Mouse (Mus musculus) gastrocnemius, adult 2 months (tissue): ENCODE results near the gene Pitpnm2. TPM values are rescaled to one million over a fixed set of nuclear protein-coding genes. Genes with fewer than 3 reads are reported as not detected.

Experiments used
- DNase-seq: peaks from one replicate; pipeline ENCODE4 v3.0.0; 2022
- H3K27ac ChIP-seq: fragments of 200-600 bp; 2 replicates; pipeline ENCODE4 v1.8.1; 2022; ENCODE audit warnings: mild to moderate bottlenecking
- H3K4me3 ChIP-seq: fragments of 200-600 bp; 2 replicates; pipeline ENCODE4 v1.8.1; 2022; ENCODE audit warnings: mild to moderate bottlenecking, moderate library complexity
- CTCF ChIP-seq: fragments of 200-600 bp; IDR thresholded peaks from 2 replicates; pipeline ENCODE4 v1.8.1; 2022; ENCODE audit warnings: antibody characterized with exemption, mild to moderate bottlenecking, moderate library complexity
- intact Hi-C: fragments of 180-260 bp; cut with DNase I; formaldehyde crosslinking; loops from one replicate; pipeline ENCODE4 v1.15.1; 2025
- total RNA-seq, 2 experiments: library from RNA; stranded (reverse); gene quantifications; 2 replicates each; pipeline ENCODE4 v1.2.3; 2021

Pitpnm2 gene
- total RNA-seq, 2 experiments from 2014 or later, result 18.1 to 28.4 TPM

DNA sequence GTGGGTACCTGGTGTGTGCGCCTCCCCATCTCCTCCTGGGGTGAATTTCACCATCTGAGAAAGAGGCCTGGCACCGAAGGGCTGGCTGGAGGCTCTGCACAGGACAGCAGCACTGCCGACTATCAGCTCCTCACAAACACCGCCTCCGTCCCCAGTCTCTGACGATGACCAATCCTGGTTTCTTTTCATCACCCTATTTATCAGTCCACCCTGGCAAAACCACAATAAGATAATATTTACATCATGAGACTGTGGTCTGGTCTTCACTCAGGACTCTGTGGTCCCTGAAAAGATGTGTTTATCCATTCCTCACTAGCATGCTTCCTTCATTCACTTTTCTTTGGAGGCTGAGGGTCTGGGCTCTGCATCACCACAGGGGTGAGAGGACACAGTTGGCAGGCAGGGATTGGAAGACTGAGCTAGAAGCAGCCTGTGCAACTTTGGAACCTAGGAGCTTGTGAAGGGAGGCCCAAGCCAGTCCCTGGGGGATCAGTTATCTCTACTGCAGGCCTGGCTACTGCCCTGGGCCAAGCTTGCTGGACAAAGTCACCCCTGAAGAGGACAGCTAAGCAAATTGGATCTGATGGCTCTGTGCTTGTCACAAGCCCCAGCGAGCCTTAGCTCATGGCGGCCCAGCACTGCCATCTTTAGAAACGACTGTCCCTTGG lies 45.3 kb downstream of the Pitpnm2 start:
- DNase-seq, result peak; percentile 69
- no peak for TF ChIP-seq CTCF
- H3K27ac ChIP-seq, result peak overlapping the region; percentile 92
- intact Hi-C loops, result no loop called here
- H3K4me3 ChIP-seq, result no peak overlapping the region

DNA sequence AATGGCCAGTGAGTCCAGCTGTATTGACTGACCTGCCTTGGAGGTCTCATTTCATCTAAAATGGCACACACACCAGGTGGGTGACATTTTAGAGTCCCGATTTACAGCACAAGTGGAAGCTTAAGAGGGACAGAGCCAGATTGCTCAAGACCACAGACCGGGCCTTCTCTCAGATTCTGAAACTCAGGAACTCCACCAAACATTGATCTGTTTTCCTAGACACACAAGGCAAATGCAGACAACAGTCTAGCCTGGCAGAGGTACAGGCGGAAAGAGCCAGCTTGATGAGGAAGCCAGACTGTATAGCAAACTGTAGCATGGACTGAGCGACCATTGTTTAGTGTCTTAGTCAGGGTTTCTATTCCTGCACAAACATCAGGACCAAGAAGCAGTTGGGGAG lies 46.3 kb downstream of the Pitpnm2 start:
- peak overlapping the region; percentile 92 for H3K27ac ChIP-seq
- no peak for TF ChIP-seq CTCF

DNA sequence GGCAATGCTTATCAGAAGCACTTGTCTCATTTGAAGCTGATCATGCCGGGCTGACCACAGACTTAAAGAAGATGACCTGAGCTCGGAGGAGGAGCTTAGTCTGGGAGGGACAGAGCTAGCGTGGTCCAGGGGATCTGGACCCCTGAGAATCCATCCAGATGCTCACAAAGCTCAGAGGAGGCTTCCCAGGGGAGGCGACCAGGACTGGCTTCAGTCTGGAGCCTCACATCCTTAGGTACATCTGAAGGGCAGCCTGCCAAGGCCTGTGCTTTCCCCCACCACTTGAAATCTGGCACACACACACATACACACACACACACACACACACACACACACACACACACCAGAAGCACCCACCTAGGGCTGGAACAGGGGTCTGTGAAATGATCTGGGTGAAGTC lies 47.5 kb downstream of the Pitpnm2 start:
- TF ChIP-seq CTCF, result no peak
- intact Hi-C loops, result no loop called here
- peak overlapping the region; percentile 33 for H3K27ac ChIP-seq
- no peak for DNase-seq
- H3K4me3 ChIP-seq, result no peak overlapping the region

More for the DNA sequence above, 46.3 kb downstream of the Pitpnm2 start:
- DNase-seq, result no peak
- no peak overlapping the region for H3K4me3 ChIP-seq
- intact Hi-C loops, result no loop called here

DNA sequence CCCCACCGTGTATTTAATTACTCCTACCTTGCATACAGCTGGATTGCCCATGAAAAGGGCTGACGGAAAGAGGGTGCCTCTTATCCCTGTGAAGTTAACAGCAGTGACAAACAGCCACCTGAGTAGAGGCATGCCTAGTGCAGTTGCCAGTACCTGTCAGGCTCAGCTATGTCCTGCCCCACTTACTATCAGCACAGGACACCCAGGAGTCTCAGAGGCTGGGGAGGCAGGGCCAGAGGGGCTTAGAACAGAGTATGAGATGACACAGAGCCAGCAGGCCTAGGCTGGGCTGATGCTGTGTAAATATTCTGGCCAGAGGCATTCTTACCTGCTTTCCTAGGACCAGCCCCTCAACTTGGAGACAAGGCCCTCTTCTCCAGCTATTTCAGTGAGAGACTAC lies 48.0 kb downstream of the Pitpnm2 start:
- intact Hi-C loops, result no loop called here
- DNase-seq, result no peak
- peak overlapping the region; percentile 33 for H3K27ac ChIP-seq
- no peak overlapping the region for H3K4me3 ChIP-seq
- no peak for TF ChIP-seq CTCF

DNA sequence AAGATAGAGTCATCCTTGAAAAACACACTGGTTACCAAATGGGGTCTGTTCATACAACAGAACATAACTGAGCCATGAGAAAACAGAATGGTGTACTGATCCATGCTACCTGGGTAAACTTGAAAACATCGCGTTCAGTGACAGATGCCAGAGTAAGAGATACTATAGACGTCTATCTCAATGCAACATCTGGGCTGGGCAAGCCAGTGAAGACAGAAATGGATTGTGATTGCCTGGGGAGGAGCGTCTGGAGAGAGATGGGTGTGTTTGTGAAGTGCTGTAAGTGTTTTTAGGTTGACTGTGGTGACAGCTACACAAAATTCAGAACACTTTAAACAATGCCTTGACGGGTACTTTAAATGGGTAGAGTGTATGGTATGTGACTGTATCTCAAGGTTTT lies 48.7 kb downstream of the Pitpnm2 start:
- intact Hi-C loops, result no loop called here
- no peak for TF ChIP-seq CTCF
- no peak for DNase-seq
- H3K4me3 ChIP-seq, result no peak overlapping the region
- no peak overlapping the region for H3K27ac ChIP-seq

DNA sequence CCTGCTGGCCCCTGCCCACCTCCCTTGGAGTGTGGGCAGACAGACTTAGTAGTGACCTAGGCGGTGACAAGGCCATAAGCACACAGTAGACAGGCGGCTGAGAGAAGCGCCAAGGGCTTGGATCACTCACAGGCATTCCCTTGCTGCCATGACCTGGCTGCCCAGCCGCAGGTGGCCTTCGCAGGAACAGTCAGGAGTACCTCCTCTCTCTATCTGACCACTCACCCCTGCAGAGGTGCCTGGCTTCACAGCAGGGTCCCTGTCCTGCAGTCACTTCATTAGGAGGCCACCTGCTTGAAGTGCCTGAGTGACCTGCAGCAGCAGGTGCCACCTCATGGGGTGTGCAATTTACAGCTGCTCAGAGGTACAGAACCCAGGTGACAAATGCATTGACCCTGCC lies 50.4 kb downstream of the Pitpnm2 start:
- Histone ChIP-seq H3K27ac (peak overlapping the region; percentile 64), H3K4me3 (no peak overlapping the region)
- TF ChIP-seq CTCF, result no peak
- no peak for DNase-seq
- intact Hi-C loops, result no loop called here

DNA sequence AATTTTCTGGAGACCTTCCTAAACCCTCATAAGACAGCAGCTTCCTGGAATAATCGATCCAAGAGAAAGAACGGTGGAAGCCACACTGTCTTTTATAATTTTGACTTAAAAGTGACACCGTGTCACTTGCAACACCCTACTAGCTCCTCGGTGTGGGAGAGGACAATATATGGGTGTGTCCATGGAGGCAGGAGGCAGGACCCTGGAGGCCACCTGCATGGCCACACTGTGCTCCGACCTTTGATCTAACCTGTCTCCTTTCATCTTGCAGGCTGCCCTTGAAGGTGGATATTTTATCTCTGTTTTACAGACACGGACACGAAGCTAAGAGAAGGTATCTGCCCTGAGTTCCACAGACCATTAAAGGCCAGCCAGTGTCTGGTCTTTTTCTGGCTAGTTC lies 51.1 kb downstream of the Pitpnm2 start:
- intact Hi-C loops, result no loop called here
- Histone ChIP-seq H3K27ac (peak overlapping the region; percentile 64), H3K4me3 (no peak overlapping the region)
- DNase-seq, result no peak
- TF ChIP-seq CTCF, result no peak

DNA sequence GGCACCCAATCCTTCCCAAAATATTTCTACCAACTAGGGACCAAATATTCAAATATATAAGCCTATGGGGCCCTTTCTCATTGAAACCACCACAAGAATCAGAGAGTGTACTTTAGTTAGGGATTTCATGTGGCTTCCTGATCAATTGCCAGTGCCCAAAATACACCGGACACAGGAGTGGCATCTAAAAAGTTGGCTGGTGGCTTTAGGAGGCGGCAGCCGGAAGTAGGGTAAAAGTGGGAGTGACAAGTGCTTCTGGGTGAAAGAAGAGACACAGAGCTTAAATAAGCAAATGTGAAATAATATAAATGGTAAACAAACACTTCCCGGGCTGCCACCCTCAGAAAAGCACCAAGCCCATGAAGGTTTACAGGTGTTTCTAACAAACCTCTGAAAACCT lies 53.5 kb downstream of the Pitpnm2 start:
- intact Hi-C loops, result no loop called here
- TF ChIP-seq CTCF, result no peak
- DNase-seq, result no peak
- Histone ChIP-seq H3K4me3 (no peak overlapping the region), H3K27ac (peak overlapping the region; percentile 86)

DNA sequence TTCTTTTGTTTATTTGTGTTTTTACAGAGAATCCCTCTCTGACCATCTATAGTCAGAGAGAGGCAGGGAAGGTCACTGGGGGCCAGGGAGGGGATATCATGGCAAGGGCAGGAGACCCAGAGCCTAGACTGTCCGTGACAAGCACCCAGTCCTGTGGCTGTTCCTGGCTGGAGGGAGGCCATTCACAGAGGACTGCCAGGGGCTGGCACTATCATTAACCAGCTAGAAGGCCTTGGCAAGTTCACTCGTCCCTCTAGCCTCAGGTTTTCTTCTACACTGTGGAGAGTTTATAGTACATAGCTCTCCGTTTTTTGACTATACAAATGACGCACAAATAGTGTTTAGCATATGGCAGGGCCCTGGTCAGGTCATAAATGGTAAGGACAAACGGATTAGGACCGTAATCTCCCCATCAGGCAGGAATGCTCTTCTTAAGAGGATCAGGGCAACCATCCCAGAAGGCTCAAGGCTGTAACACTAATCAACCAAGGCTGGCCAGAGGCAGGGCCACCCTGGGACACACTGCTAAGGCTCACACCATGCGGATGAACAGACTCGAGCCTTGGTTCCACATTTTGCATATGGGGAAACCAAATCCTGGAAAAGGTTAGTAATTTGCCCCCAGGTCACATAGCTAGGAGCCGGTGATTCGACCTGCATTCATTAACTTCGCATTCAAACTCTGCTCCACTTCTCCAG lies 55.0 kb downstream of the Pitpnm2 start:
- Histone ChIP-seq H3K27ac (peak overlapping the region; percentile 86), H3K4me3 (peak overlapping the region; percentile 17; the same call in 1 of the 2 replicates)
- no peak for TF ChIP-seq CTCF
- intact Hi-C loops, result loop anchor here (2.0 kb wide), 1 partner anchor 22 kb away; no protein-coding TSS in a partner anchor
- DNase-seq, result peak; percentile 83

DNA sequence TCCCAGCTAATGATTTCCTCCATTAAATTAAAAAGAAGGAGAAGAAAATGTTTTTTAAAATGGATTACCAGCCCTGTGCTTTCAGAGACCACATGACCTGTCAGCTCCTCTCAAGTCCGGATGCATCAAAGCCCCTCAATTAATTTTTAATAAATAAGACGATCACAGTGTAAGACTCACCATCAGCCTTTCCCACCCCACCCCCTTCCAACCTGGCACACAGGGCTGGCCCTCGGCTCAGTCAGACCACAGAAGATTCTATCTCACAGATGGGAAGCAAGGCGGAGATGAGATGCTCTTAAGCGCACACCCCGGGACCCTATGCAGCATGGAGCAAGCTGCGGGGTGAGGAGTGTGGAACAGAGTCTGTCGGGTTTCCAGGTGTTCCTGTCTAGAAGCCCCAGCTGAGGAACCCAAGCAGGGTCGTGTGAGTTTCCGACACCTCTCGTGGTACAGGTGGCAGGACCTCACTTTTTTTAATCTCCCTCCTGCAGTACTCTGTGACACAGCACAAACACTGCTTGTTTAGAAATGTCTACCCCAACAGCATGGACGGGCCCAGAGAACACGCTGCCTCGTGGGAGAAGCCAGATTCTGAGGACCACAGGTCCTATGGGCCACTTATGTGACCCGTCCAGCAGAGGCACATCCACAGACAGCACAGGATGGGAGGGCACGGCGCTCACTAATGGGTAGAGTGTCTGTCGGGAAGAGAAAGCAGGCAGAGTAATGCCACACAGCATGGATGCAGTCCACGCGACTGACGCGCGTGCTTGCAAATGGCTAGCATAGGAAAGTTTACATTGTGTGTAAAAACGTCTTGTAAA lies 56.1 kb downstream of the Pitpnm2 start:
- no peak for TF ChIP-seq CTCF
- peak overlapping the region; percentile 86 for H3K27ac ChIP-seq
- peak overlapping the region; percentile 47; the same call in 1 of the 2 replicates for H3K4me3 ChIP-seq
- intact Hi-C loops, result loop anchor here (2.0 kb wide), 1 partner anchor 21 kb away; no protein-coding TSS in a partner anchor
- DNase-seq, result no peak

DNA sequence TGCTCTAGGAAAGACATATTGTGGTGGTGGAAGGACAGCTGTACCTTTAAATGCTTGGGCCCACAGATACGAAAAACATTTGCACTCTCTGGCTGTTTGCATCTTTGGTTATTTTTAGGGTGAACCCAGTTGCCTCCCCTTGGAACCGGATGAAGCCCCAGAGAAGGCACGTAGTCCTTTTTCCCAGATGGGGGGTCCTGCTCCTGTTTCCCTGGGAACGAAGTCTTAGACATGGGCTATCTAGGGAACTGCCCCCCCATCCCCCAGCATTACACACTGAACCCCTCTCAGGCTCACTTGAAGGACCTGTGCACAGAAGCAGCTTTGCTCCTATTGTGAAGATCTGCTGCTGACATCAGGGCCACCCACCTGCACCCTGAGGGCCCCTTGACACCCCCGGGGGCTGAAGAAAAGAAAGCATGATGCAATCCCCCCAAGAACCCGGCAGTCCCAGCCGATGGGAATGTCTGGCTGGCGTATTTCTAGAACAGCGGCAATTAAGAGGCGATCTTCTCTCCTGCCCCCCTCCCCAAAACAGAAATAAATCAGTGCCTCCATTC lies 56.8 kb downstream of the Pitpnm2 start:
- no peak for TF ChIP-seq CTCF
- H3K4me3 ChIP-seq, result peak overlapping the region; percentile 47
- intact Hi-C loops, result no loop called here
- DNase-seq, result no peak
- peak overlapping the region; percentile 86 for H3K27ac ChIP-seq

DNA sequence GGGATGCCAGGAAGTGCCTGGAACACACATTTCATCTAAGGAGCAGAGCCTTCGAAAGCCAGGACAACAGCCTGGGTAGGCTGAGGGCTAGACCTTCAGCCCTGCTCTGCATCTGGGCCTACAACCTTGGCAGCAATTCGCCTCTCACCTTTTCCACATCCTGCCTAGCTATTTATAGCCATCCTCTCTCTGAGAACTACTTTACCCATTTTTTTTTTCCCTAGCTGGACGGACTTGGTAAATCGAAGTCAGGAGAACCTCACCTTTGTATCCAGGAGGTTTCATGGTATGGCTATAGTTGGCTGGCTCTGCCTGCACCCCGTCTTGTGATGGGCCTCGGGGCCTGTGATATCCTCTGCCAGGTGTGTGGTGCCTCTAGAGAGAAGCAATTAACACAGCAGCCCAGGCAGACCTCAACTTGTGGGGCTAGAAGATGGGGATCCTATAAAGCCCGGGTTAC lies 57.3 kb downstream of the Pitpnm2 start:
- H3K27ac ChIP-seq, result peak overlapping the region; percentile 86

More for the DNA sequence above, 57.3 kb downstream of the Pitpnm2 start:
- intact Hi-C loops, result no loop called here
- DNase-seq, result peak; percentile 60
- H3K4me3 ChIP-seq, result peak overlapping the region; percentile 47
- no peak for TF ChIP-seq CTCF
